Mouse (Mus musculus) intestine, embryonic 16.5 days (tissue): Measurements from ENCODE around the gene Apoa5. TPM values are rescaled to one million over a fixed set of nuclear protein-coding genes. Genes with fewer than 3 reads are reported as not detected.

Experiments
- ATAC-seq: fragments of 200-750 bp; cut with Nextera tagmentation; 2 replicates; pipeline ENCODE4 v1.8.0; 2017; ENCODE audit warnings: moderate TSS enrichment, moderate library complexity
- H3K27ac ChIP-seq: fragments of 300-500 bp; sonication (generic); 2 replicates; pipeline ENCODE4 v1.5.1; 2014; ENCODE audit warnings: mild to moderate bottlenecking, low read length
- H3K27me3 ChIP-seq: fragments of 300-500 bp; sonication (generic); replicated peaks from 2 replicates; pipeline ENCODE4 v1.6.1; 2014; ENCODE audit warnings: low read length, control low read depth, mixed read lengths; ENCODE audit not compliant: control insufficient read depth, insufficient read depth
- H3K36me3 ChIP-seq: fragments of 300-500 bp; sonication (generic); 2 replicates; pipeline ENCODE4 v1.6.1; 2014; ENCODE audit warnings: low read length, control low read depth; ENCODE audit not compliant: control insufficient read depth, insufficient read depth
- H3K4me1 ChIP-seq: fragments of 300-500 bp; sonication (generic); 2 replicates; pipeline ENCODE4 v1.6.1; 2014; ENCODE audit warnings: low read length, control low read depth, mixed read lengths; ENCODE audit not compliant: control insufficient read depth, insufficient read depth
- H3K4me2 ChIP-seq: fragments of 300-500 bp; sonication (generic); 2 replicates; pipeline ENCODE4 v1.6.1; 2014; ENCODE audit warnings: low read depth, low read length, control low read depth
- H3K4me3 ChIP-seq: fragments of 300-500 bp; sonication (generic); 2 replicates; pipeline ENCODE4 v1.5.1; 2014; ENCODE audit warnings: mild to moderate bottlenecking, low read length
- H3K9ac ChIP-seq: fragments of 300-500 bp; sonication (generic); 2 replicates; pipeline ENCODE4 v1.6.1; 2014; ENCODE audit warnings: low read depth, low read length
- H3K9me3 ChIP-seq: fragments of 300-500 bp; sonication (generic); 2 replicates; pipeline ENCODE4 v1.6.1; 2016; ENCODE audit warnings: low read length, control low read depth; ENCODE audit not compliant: control insufficient read depth
- WGBS: fragments of 180-500 bp; shearing (Covaris S2); extraction: QIAGEN DNeasy Blood & Tissue Kit; methylation state at CpG from one replicate; pipeline ENCODE4 v1.1.7; 2014; 5-methylcytosine and 5-hydroxymethylcytosine counted together
- polyA plus RNA-seq: library from polyadenylated mRNA; unstranded; fragments of >200 nt; fragmentation: Nextera tagmentation; extraction: Ambion mirVana; gene quantifications from 2 replicates; pipeline ENCODE4 v1.2.1, GENCODE M21; 2015

The Apoa5 gene
- polyA plus RNA-seq, 1 experiment from 2014 or later: 0.35 TPM

- under 1% methylated on average over 55 of the region's 55 CpGs for WGBS
- peaks cover 20% of the 10 kb centered on the region for H3K36me3 ChIP-seq
Observed at GRCm38 (mm10) chr9:46282631-46283436, 14.4 kb downstream of the Apoa5 start, which contains the start of gene Bud13. Gene Bud13, plus strand, starts transcription at chr9:46283008.

GRCm38 (mm10) chr9:46298381-46298780, 29.9 kb downstream of the Apoa5 start:
- no peak for ATAC-seq
- Histone ChIP-seq H3K27me3 (no peaks in the 10 kb centered on the region), H3K36me3 (peaks cover 13% of the 10 kb centered on the region), H3K4me2 (no peak overlapping the region), H3K9ac (no peak overlapping the region), H3K9me3 (no peaks in the 10 kb centered on the region), H3K4me1 (no peaks in the 10 kb centered on the region), H3K4me3 (no peak overlapping the region), H3K27ac (no peak overlapping the region)
- WGBS: 82% methylated on average over 4 of the region's 4 CpGs

More at GRCm38 (mm10) chr9:46282631-46283436, 14.4 kb downstream of the Apoa5 start, which contains the start of gene Bud13:
- peak within 1 kb of the TSS; percentile 69 for H3K4me2 ChIP-seq
- H3K27me3 ChIP-seq: no peaks in the 10 kb centered on the region
- H3K9ac ChIP-seq: peak within 1 kb of the TSS; percentile 91
- peak within 1 kb of the TSS; percentile 96 for H3K4me3 ChIP-seq
- peak; percentile 94 for ATAC-seq
- H3K9me3 ChIP-seq: no peaks in the 10 kb centered on the region
- H3K4me1 ChIP-seq: peaks cover 6% of the 10 kb centered on the region
- H3K27ac ChIP-seq: peak within 1 kb of the TSS; percentile 94

- 16% methylated on average over 2 of the region's 2 CpGs for WGBS
- H3K9me3 ChIP-seq: no peaks in the 10 kb centered on the region
- ATAC-seq: no peak
- H3K27ac ChIP-seq: no peak overlapping the region
- H3K27me3 ChIP-seq: no peaks in the 10 kb centered on the region
- peaks cover 5% of the 10 kb centered on the region; the same call in 1 of the 2 replicates for H3K36me3 ChIP-seq
- H3K4me1 ChIP-seq: no peaks in the 10 kb centered on the region
- H3K4me2 ChIP-seq: no peak overlapping the region
- no peak overlapping the region for H3K9ac ChIP-seq
- no peak overlapping the region for H3K4me3 ChIP-seq
Observed at GRCm38 (mm10) chr9:46302142-46302541, 33.7 kb downstream of the Apoa5 start.

- WGBS: 10% methylated on average over 7 of the region's 7 CpGs
- H3K4me1 ChIP-seq: no peaks in the 10 kb centered on the region
- no peak overlapping the region for H3K9ac ChIP-seq
- H3K9me3 ChIP-seq: no peaks in the 10 kb centered on the region
- no peak overlapping the region for H3K4me2 ChIP-seq
- no peaks in the 10 kb centered on the region for H3K36me3 ChIP-seq
- no peaks in the 10 kb centered on the region for H3K27me3 ChIP-seq
- H3K27ac ChIP-seq: no peak overlapping the region
- no peak for ATAC-seq
- H3K4me3 ChIP-seq: no peak overlapping the region
Observed at GRCm38 (mm10) chr9:46309121-46309520, 40.7 kb downstream of the Apoa5 start.

- H3K4me1 ChIP-seq: no peaks in the 10 kb centered on the region
- no peak overlapping the region for H3K4me3 ChIP-seq
- no peak overlapping the region for H3K4me2 ChIP-seq
- H3K27me3 ChIP-seq: no peaks in the 10 kb centered on the region
- ATAC-seq: peak; percentile 40; the same call in 1 of the 2 replicates
- H3K9ac ChIP-seq: no peak overlapping the region
- no peak overlapping the region for H3K27ac ChIP-seq
- no peaks in the 10 kb centered on the region for H3K36me3 ChIP-seq
- WGBS: 3% methylated on average over 4 of the region's 4 CpGs
- H3K9me3 ChIP-seq: no peaks in the 10 kb centered on the region
Observed at GRCm38 (mm10) chr9:46314507-46314906, 46.1 kb downstream of the Apoa5 start.

GRCm38 (mm10) chr9:46314921-46315320, 46.5 kb downstream of the Apoa5 start:
- no peak for ATAC-seq
- 51% methylated on average over 2 of the region's 2 CpGs for WGBS
- no peak overlapping the region for H3K4me3 ChIP-seq

GRCm38 (mm10) chr9:46315807-46316365, 47.5 kb downstream of the Apoa5 start:
- no peaks in the 10 kb centered on the region for H3K27me3 ChIP-seq
- no peaks in the 10 kb centered on the region for H3K4me1 ChIP-seq
- H3K9ac ChIP-seq: no peak overlapping the region
- WGBS: 56% methylated on average over 11 of the region's 11 CpGs
- no peak for ATAC-seq
- H3K36me3 ChIP-seq: no peaks in the 10 kb centered on the region
- no peak overlapping the region for H3K4me3 ChIP-seq
- H3K27ac ChIP-seq: no peak overlapping the region
- no peaks in the 10 kb centered on the region for H3K9me3 ChIP-seq
- no peak overlapping the region for H3K4me2 ChIP-seq

More at GRCm38 (mm10) chr9:46314921-46315320, 46.5 kb downstream of the Apoa5 start:
- H3K36me3 ChIP-seq: no peaks in the 10 kb centered on the region
- H3K9me3 ChIP-seq: no peaks in the 10 kb centered on the region
- no peaks in the 10 kb centered on the region for H3K4me1 ChIP-seq
- H3K27ac ChIP-seq: no peak overlapping the region
- no peak overlapping the region for H3K9ac ChIP-seq
- H3K4me2 ChIP-seq: no peak overlapping the region
- H3K27me3 ChIP-seq: no peaks in the 10 kb centered on the region

GRCm38 (mm10) chr9:46316388-46316787, 48.0 kb downstream of the Apoa5 start:
- WGBS: 32% methylated on average over 5 of the region's 5 CpGs

GRCm38 (mm10) chr9:46316909-46317308, 48.5 kb downstream of the Apoa5 start:
- no peak for ATAC-seq
- no peaks in the 10 kb centered on the region for H3K4me1 ChIP-seq
- no peak overlapping the region for H3K27ac ChIP-seq
- H3K9ac ChIP-seq: no peak overlapping the region
- WGBS: 67% methylated on average over 8 of the region's 8 CpGs
- no peaks in the 10 kb centered on the region for H3K27me3 ChIP-seq
- H3K4me3 ChIP-seq: no peak overlapping the region
- H3K4me2 ChIP-seq: no peak overlapping the region
- H3K36me3 ChIP-seq: no peaks in the 10 kb centered on the region
- H3K9me3 ChIP-seq: no peaks in the 10 kb centered on the region

More at GRCm38 (mm10) chr9:46316388-46316787, 48.0 kb downstream of the Apoa5 start:
- ATAC-seq: no peak
- Histone ChIP-seq H3K9ac (no peak overlapping the region), H3K4me2 (no peak overlapping the region), H3K9me3 (no peaks in the 10 kb centered on the region), H3K4me3 (no peak overlapping the region), H3K27me3 (no peaks in the 10 kb centered on the region), H3K36me3 (no peaks in the 10 kb centered on the region), H3K4me1 (no peaks in the 10 kb centered on the region), H3K27ac (no peak overlapping the region)
